Mouse (Mus musculus) heart, adult 2 months (tissue): ENCODE data around the gene Tlcd1.
A peak's percentile ranks its signal among the peaks of the same experiment; 100 is the strongest.

Experiments
- CTCF ChIP-seq: fragments of 200-600 bp; IDR thresholded peaks from 2 replicates; pipeline ENCODE4 v1.8.1; 2022; ENCODE audit warnings: antibody characterized with exemption, mild to moderate bottlenecking, moderate library complexity
- EP300 ChIP-seq: fragments of 200-500 bp; IDR thresholded peaks from 2 replicates; pipeline ENCODE4 v1.6.1; 2011; ENCODE audit warnings: low read depth, low read length, control low read depth; ENCODE audit not compliant: insufficient read depth
- POLR2A ChIP-seq: fragments of 200-500 bp; IDR thresholded peaks from 2 replicates; pipeline ENCODE4 v1.6.1; 2011; ENCODE audit warnings: mild to moderate bottlenecking, low read depth, low read length, control low read depth; ENCODE audit not compliant: insufficient read depth

GRCm38 (mm10) chr11:78182961-78183844 is 6.7 kb downstream of the Tlcd1 start, which contains the start of gene Rpl23a:
- peak; percentile 53 for TF ChIP-seq CTCF
- TF ChIP-seq POLR2A, result peak; percentile 98
- TF ChIP-seq EP300, result peak; percentile 57; the same call in 1 of the 2 replicates
